Mouse (Mus musculus) ES-E14 (cell line): ENCODE results near the gene Eci3.

Source experiments
- CHD2 ChIP-seq: IDR thresholded peaks from 2 replicates; pipeline ENCODE4 v1.6.1; 2014; ENCODE audit warnings: mild to moderate bottlenecking, low read depth, low read length, inconsistent platforms
- MAFK ChIP-seq: IDR thresholded peaks from 2 replicates; pipeline ENCODE4 v1.6.1; 2014; ENCODE audit warnings: mild to moderate bottlenecking, low read depth, low read length, inconsistent platforms; ENCODE audit not compliant: insufficient read depth
- ZC3H11A ChIP-seq: IDR thresholded peaks from 2 replicates; pipeline ENCODE4 v1.6.1; 2012; ENCODE audit warnings: low read depth, mild to moderate bottlenecking, inconsistent platforms, low read length, borderline replicate concordance
- ZNF384 ChIP-seq: IDR thresholded peaks from 2 replicates; pipeline ENCODE4 v1.6.1; 2012; ENCODE audit warnings: low read depth, low read length, inconsistent platforms

- TF ChIP-seq MAFK (no peak), ZC3H11A (no peak), CHD2 (no peak), ZNF384 (no peak)
Measured at GRCm38 (mm10) chr13:34993085-34993484, 29.5 kb upstream of the Eci3 start.
